Comparison of ENCODE assay signal across 9 mouse cellular contexts in genomic region chr13:48653788-48654770, GRCm38 (mm10). TPM values are rescaled to one million over a fixed set of nuclear protein-coding genes. Genes with fewer than 3 reads are reported as not detected.
DNase-seq lines count a peak whose midpoint lies in the region; ATAC-seq and TF ChIP-seq lines count a peak whose summit lies in the region.
"Had no signal": no experiment of that assay in that cellular context is flagged by ENCODE, and none has a peak within 500 bp of the region (broad histone marks: within the 10 kb centered on the region; RNA-seq: fewer than 3 reads in every experiment).

No protein-coding gene starts in this region.

- peaks cover 41% of the 10 kb centered on the region for H3K27me3 ChIP-seq in kidney, postnatal 0 days (ENCODE audit: insufficient read depth, low read length)
- peaks cover 39% of the 10 kb centered on the region for H3K27me3 ChIP-seq in liver, embryonic 14.5 days (ENCODE audit: control insufficient read depth, insufficient read depth, low read length)
- peaks cover 64% of the 10 kb centered on the region for H3K27me3 ChIP-seq in neural tube, embryonic 15.5 days (replicated peaks)

- H3K4me3 ChIP-seq in kidney, postnatal 0 days (replicated peaks; ENCODE audit: low read depth, low read length), result no peak overlapping the region
- H3K4me3 ChIP-seq in liver, embryonic 14.5 days (ENCODE audit: insufficient read depth in 1 of 2, low read depth in 2 of 2, low read length in 2 of 2), result no peak overlapping the region
- no peak overlapping the region for H3K4me3 ChIP-seq in neural tube, embryonic 15.5 days (replicated peaks)

- no peak overlapping the region for H3K4me2 ChIP-seq in kidney, postnatal 0 days (ENCODE audit: low read length)
- no peak overlapping the region for H3K4me2 ChIP-seq in liver, embryonic 14.5 days (ENCODE audit: low read depth)
- H3K4me2 ChIP-seq in neural tube, embryonic 15.5 days, result no peak overlapping the region

- H3K4me1 ChIP-seq in kidney, postnatal 0 days (replicated peaks; ENCODE audit: insufficient read depth, low read length), result no peaks in the 10 kb centered on the region; the same call in 1 of the 2 replicates
- H3K4me1 ChIP-seq in liver, embryonic 14.5 days (replicated peaks; ENCODE audit: control insufficient read depth in 2 of 2, insufficient read depth in 2 of 2, low read length in 1 of 2), result 0 out of 4 replicates have a peak, but pooled peaks cover 0 to 5% of the 10 kb centered on the region in 2 experiments
- H3K4me1 ChIP-seq in neural tube, embryonic 15.5 days, result peaks cover 8% of the 10 kb centered on the region

- H3K9ac ChIP-seq in kidney, postnatal 0 days (ENCODE audit: low read depth, low read length), result no peak overlapping the region
- no peak overlapping the region for H3K9ac ChIP-seq in liver, embryonic 14.5 days (replicated peaks)
- no peak overlapping the region for H3K9ac ChIP-seq in neural tube, embryonic 15.5 days (replicated peaks)

- no peak overlapping the region for H3K27ac ChIP-seq in kidney, postnatal 0 days
- H3K27ac ChIP-seq in liver, embryonic 14.5 days, result no peak overlapping the region
- H3K27ac ChIP-seq in neural tube, embryonic 15.5 days (replicated peaks), result no peak overlapping the region

- TF ChIP-seq EP300 in liver, embryonic 14.5 days (IDR thresholded peaks at IDR 0.05; ENCODE audit: low read depth), result no peak

- TF ChIP-seq CTCF in kidney, postnatal 0 days (IDR thresholded peaks at IDR 0.05; ENCODE audit: low read depth), result peak; percentile 84
- TF ChIP-seq CTCF in liver, embryonic 14.5 days (IDR thresholded peaks at IDR 0.05; ENCODE audit: low read depth), result peak; percentile 79

- no peaks in the 10 kb centered on the region for H3K36me3 ChIP-seq in kidney, postnatal 0 days (ENCODE audit: insufficient read depth, low read length)
- H3K36me3 ChIP-seq in liver, embryonic 14.5 days (replicated peaks; ENCODE audit: control insufficient read depth, insufficient read depth, low read depth), result no peaks in the 10 kb centered on the region
- H3K36me3 ChIP-seq in neural tube, embryonic 15.5 days, result no peaks in the 10 kb centered on the region

- no peaks in the 10 kb centered on the region for H3K9me3 ChIP-seq in kidney, postnatal 0 days (replicated peaks; ENCODE audit: low read length)
- H3K9me3 ChIP-seq in liver, embryonic 14.5 days (ENCODE audit: control insufficient read depth, low read length), result no peaks in the 10 kb centered on the region
- H3K9me3 ChIP-seq in neural tube, embryonic 15.5 days (replicated peaks), result no peaks in the 10 kb centered on the region

- no peak for ATAC-seq in kidney, postnatal 0 days (replicated peaks; ENCODE audit: low FRiP score, low read depth)
- ATAC-seq in liver, embryonic 14.5 days (ENCODE audit: insufficient read depth), result no peak
- ATAC-seq in neural tube, embryonic 15.5 days (ENCODE audit: low FRiP score), result peak; percentile 51

- whole genome bisulfite sequencing in kidney, postnatal 0 days, result 9% methylated on average over 14 of the region's 14 CpGs
- WGBS in liver, embryonic 14.5 days (ENCODE audit: insufficient replicate concordance), result 9% methylated on average over 14 of the region's 14 CpGs
- WGBS in neural tube, embryonic 15.5 days, result 10% methylated on average over 14 of the region's 14 CpGs

- DNase-seq in CD4-positive, CD25-positive, alpha-beta regulatory T cell, adult 2 months (ENCODE audit: low read depth, low spot score), result peak; percentile 74
- DNase-seq in ZHBTc4 (ENCODE audit: low read depth, low spot score), result peak; percentile 73
- DNase-seq in cerebellum, postnatal 25 days, result peak; percentile 83 to 90
- peak; percentile 83 for DNase-seq in gastrocnemius, postnatal 10 days
- peak; percentile 84 for DNase-seq in kidney, postnatal 0 days (ENCODE audit: low spot score)
- DNase-seq in liver, embryonic 14.5 days (ENCODE audit: low read depth in 3 of 3, low spot score in 3 of 3), result peak in 2 of 3 experiments; percentile 7 to 10
- peak; percentile 37 to 66 for DNase-seq in thymus, postnatal 36 days

RNA-seq across cellular contexts. Expression of gene Barx1, which starts 8.7 kb away (rescaled TPM):
- not detected for total RNA-seq in gastrocnemius, postnatal 10 days (2021)
- polyA plus RNA-seq in kidney, postnatal 0 days (2015; fragmentation: Nextera tagmentation; extraction: Ambion mirVana), result not detected in 2 replicates
- polyA plus RNA-seq in liver, embryonic 14.5 days (2012; rRNA removed), result 0.49 and 0.64 TPM in 2 replicates
- polyA plus RNA-seq in liver, embryonic 14.5 days (2014; fragmentation: Nextera tagmentation; extraction: Ambion mirVana), result 0.11 and 0.25 TPM in 2 replicates
- 0.14 and 0.80 TPM in 2 replicates for polyA plus RNA-seq in neural tube, embryonic 15.5 days (2015; fragmentation: Nextera tagmentation; extraction: Ambion mirVana)
- total RNA-seq: gastrocnemius, postnatal 36 days had no signal

RNA-seq across cellular contexts. Expression of gene Ptpdc1, which starts 28.6 kb away (rescaled TPM):
- total RNA-seq in gastrocnemius, postnatal 10 days (2021), result 10 to 100 TPM in 1 of 2 experiments, 1 to 10 TPM in 1; 8.1 to 10.4 TPM
- 9.9 and 10.7 TPM in 2 replicates for polyA plus RNA-seq in kidney, postnatal 0 days (2015; fragmentation: Nextera tagmentation; extraction: Ambion mirVana)
- polyA plus RNA-seq in liver, embryonic 14.5 days (2012; rRNA removed), result 0.21 and 0.33 TPM in 2 replicates
- polyA plus RNA-seq in liver, embryonic 14.5 days (2014; fragmentation: Nextera tagmentation; extraction: Ambion mirVana), result 0.27 and 0.40 TPM in 2 replicates
- polyA plus RNA-seq in neural tube, embryonic 15.5 days (2015; fragmentation: Nextera tagmentation; extraction: Ambion mirVana), result 15.2 and 17.5 TPM in 2 replicates

Comparison
In these comparisons a context has a peak if more than half of its experiments do, and no peak if none do; other contexts are left out.
1. DNase-seq: peak in every context shown above with its lines; median percentile 86 in cerebellum, postnatal 25 days; 84 in kidney, postnatal 0 days; 83 in gastrocnemius, postnatal 10 days; 74 in CD4-positive, CD25-positive, alpha-beta regulatory T cell, adult 2 months; 73 in ZHBTc4; 52 in thymus, postnatal 36 days; 8 in liver, embryonic 14.5 days.